Mouse (Mus musculus) CH12.LX (cell line): ENCODE measurements around the gene Mrpl33.

Experiments
- CTCF ChIP-seq, 2 experiments: IDR thresholded peaks in 1 of 2; conservative IDR thresholded peaks in 1 of 2; 2 replicates each; pipeline ENCODE4 v1.5.1; 2011 to 2012; ENCODE audit warnings: low read depth in 2 of 2, low read length in 2 of 2, improper control_type of control experiment in 1 of 2, inconsistent platforms in 1 of 2, mild to moderate bottlenecking in 1 of 2, moderate library complexity in 1 of 2
- ELF1 ChIP-seq: IDR thresholded peaks from 2 replicates; pipeline ENCODE4 v1.6.1; 2014; ENCODE audit warnings: low read depth, mild to moderate bottlenecking, inconsistent platforms, low read length, improper control_type of control experiment
- MAX ChIP-seq: IDR thresholded peaks from 2 replicates; pipeline ENCODE4 v1.6.1; 2011; ENCODE audit warnings: low read length, improper control_type of control experiment
- POLR2A ChIP-seq: IDR thresholded peaks from 2 replicates; pipeline ENCODE4 v1.6.1; 2011; ENCODE audit warnings: low read depth, mild to moderate bottlenecking, improper control_type of control experiment, low read length
- USF2 ChIP-seq: conservative IDR thresholded peaks from 2 replicates; pipeline ENCODE4 v1.6.1; 2011; ENCODE audit warnings: low read depth, low read length, improper control_type of control experiment
- ZC3H11A ChIP-seq: IDR thresholded peaks from 2 replicates; pipeline ENCODE4 v1.6.1; 2012; ENCODE audit warnings: low read depth, mild to moderate bottlenecking, inconsistent platforms, low read length, improper control_type of control experiment

DNA sequence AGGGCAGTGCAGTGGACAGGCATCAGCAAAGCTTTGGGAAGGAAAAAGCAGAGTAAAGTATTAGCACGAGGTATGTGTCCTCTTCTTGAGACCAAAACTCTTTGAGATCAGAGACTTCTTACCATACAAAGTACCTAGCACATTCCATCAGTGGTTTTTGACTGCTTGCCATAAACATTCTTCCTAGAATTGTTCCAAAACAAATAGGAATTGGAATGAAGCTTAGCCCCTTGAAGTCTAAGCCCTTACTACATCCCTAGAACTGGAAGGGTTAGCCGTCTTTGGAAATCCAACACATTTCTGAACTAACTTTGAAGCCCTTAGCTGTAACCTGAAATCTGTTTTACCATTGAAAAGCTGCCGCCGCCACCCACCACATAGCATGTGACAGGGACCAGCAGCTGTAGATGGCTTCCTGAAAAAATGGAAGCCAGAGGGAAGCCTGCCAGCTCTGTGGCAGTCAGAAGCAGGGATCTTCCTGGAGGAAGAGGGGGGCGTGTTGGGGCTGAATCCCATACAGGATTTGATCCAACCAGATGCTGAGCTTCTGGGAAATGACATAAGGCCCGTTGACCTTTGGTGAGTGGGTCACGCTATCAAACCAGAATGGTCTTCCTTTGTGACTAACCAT lies 34.6 kb upstream of the Mrpl33 start:
- no peak for TF ChIP-seq USF2
- no peak for TF ChIP-seq CTCF (conservative IDR thresholded peaks at IDR 0.05 in 1 of 2, IDR thresholded peaks at IDR 0.05 in 1 of 2; ENCODE audit: low read depth in 2 of 2, low read length in 2 of 2)
- no peak for TF ChIP-seq ELF1
- TF ChIP-seq MAX, result no peak
- no peak for TF ChIP-seq POLR2A
- no peak for TF ChIP-seq ZC3H11A
